Mouse (Mus musculus) layer of hippocampus, postnatal 36 days (tissue): ENCODE measurements around the gene Vash2. TPM values are rescaled to one million over a fixed set of nuclear protein-coding genes. Genes with fewer than 3 reads are reported as not detected.
"Not testable (repeated sequence)": the region's sequence is repeated elsewhere in the genome, so short reads cannot be mapped to it uniquely, and the experiment has no call there.

Experiments used
- DNase-seq, 2 experiments: peaks; one replicate each; pipeline ENCODE4 v3.0.0; 2022
- total RNA-seq, 2 experiments: library from RNA; stranded (reverse); gene quantifications; 2 replicates each; pipeline ENCODE4 v1.2.3; 2021

Gene Vash2
- total RNA-seq, 2 experiments from 2014 or later, result 1.9 to 2.2 TPM

GRCm38 (mm10) chr1:190974833-190975232, 4.3 kb downstream of the Vash2 start:
- DNase-seq, result no peak

GRCm38 (mm10) chr1:190974191-190974590, 4.9 kb downstream of the Vash2 start:
- DNase-seq, result no peak

- DNase-seq, result no peak
Observed at GRCm38 (mm10) chr1:190972612-190973192, 6.4 kb downstream of the Vash2 start.

GRCm38 (mm10) chr1:190971708-190972610, 7.1 kb downstream of the Vash2 start:
- no peak for DNase-seq

- no peak for DNase-seq
Observed at GRCm38 (mm10) chr1:190968010-190968409, 11.1 kb downstream of the Vash2 start.

- DNase-seq, result no peak
Observed at GRCm38 (mm10) chr1:190964992-190965780, 13.9 kb downstream of the Vash2 start.

GRCm38 (mm10) chr1:190962760-190963159, 16.3 kb downstream of the Vash2 start:
- no peak for DNase-seq

- no peak for DNase-seq
Observed at GRCm38 (mm10) chr1:190958821-190959220, 20.3 kb downstream of the Vash2 start.

GRCm38 (mm10) chr1:190953009-190953408, 26.1 kb downstream of the Vash2 start:
- no peak for DNase-seq

GRCm38 (mm10) chr1:190951014-190951413, 28.1 kb downstream of the Vash2 start:
- no peak for DNase-seq

GRCm38 (mm10) chr1:190948846-190949245, 30.2 kb downstream of the Vash2 start:
- no peak for DNase-seq

GRCm38 (mm10) chr1:190948439-190948838, 30.7 kb downstream of the Vash2 start:
- no peak for DNase-seq

GRCm38 (mm10) chr1:190947986-190948385, 31.1 kb downstream of the Vash2 start:
- no peak for DNase-seq

- peak; percentile 70 to 72 for DNase-seq
Observed at GRCm38 (mm10) chr1:190944109-190944760, 34.9 kb downstream of the Vash2 start.

- no peak for DNase-seq
Observed at GRCm38 (mm10) chr1:190939803-190940202, 39.3 kb downstream of the Vash2 start.

GRCm38 (mm10) chr1:190930181-190930580, 48.9 kb downstream of the Vash2 start:
- DNase-seq, result no peak

GRCm38 (mm10) chr1:190929010-190929695, 49.9 kb downstream of the Vash2 start:
- DNase-seq, result peak; percentile 26 to 35

- peak; percentile 98 for DNase-seq
Observed at GRCm38 (mm10) chr1:190928370-190929009, 50.6 kb downstream of the Vash2 start.

GRCm38 (mm10) chr1:190927751-190928369, 51.2 kb downstream of the Vash2 start:
- DNase-seq, result no peak

- no peak for DNase-seq
Observed at GRCm38 (mm10) chr1:190927311-190927710, 51.8 kb downstream of the Vash2 start.

- DNase-seq, result not testable (repeated sequence)
Observed at GRCm38 (mm10) chr1:190924812-190925211, 54.3 kb downstream of the Vash2 start, which contains the start of gene Angel2. Gene Angel2, plus strand, starts transcription at chr1:190925112.
